8 mouse cellular contexts compared by ENCODE assay signal in the genomic region with DNA sequence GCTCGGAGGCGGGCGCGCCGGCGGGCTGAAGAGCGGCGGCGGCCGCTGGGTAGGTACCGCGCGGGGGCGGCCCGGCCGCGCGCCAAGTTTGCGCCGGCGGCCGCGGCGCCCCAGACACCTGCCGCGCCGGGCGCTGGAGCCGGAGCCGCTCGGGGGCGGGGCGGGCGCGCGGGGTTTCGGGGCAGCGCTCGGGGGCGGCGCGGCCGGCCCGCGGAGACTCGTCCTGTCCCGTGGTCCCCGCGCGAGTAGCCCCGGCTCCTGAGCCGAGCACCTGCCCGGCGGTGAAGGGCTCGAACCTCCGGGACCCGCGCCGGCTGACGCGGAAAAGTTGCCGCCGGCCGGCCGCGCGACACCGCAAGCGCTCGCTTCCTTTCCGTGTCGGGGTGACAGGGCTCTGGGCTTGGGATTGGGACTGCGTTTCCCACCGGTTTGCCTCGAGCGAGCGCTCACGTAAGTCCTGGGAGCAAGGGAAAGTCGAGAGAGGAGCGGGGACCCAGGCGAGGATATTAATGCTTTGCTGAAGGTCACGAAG.
A peak's percentile ranks its signal among the peaks of the same experiment; 100 is the strongest.
DNase-seq lines count a peak whose midpoint lies in the region; ATAC-seq and TF ChIP-seq lines count a peak whose summit lies in the region.

No protein-coding gene starts in this region.

- peak overlapping the region; percentile 67 for H3K9ac ChIP-seq in hindbrain, postnatal 0 days (replicated peaks; ENCODE audit: low read length)

- H3K36me3 ChIP-seq in hindbrain, postnatal 0 days (ENCODE audit: insufficient read depth, low read length) = no peaks in the 10 kb centered on the region

- peak; percentile 9; the same call in 1 of the 2 replicates for ATAC-seq in erythroid progenitor cell, adult 5-6 weeks (replicated peaks; ENCODE audit: low FRiP score, poor library complexity, severe bottlenecking)
- no peak; the same call in 1 of the 2 replicates for ATAC-seq in hindbrain, postnatal 0 days

- no peaks in the 10 kb centered on the region for H3K9me3 ChIP-seq in hindbrain, postnatal 0 days (ENCODE audit: low read length)

- WGBS in hindbrain, postnatal 0 days = under 1% methylated on average over 45 of the region's 82 CpGs

- H3K4me2 ChIP-seq in hindbrain, postnatal 0 days (ENCODE audit: low read depth, low read length) = peak overlapping the region; percentile 91

- no peaks in the 10 kb centered on the region for H3K27me3 ChIP-seq in hindbrain, postnatal 0 days (ENCODE audit: insufficient read depth, low read length)

- no peaks in the 10 kb centered on the region; the same call in 1 of the 2 replicates for H3K4me1 ChIP-seq in hindbrain, postnatal 0 days (ENCODE audit: insufficient read depth, low read length)

- peak; percentile 24 for DNase-seq in gastrocnemius, adult 18-20 months (ENCODE audit: low spot score)
- no peak for DNase-seq in gastrocnemius, postnatal 10 days
- peak; percentile 23 to 47 for DNase-seq in thymus, postnatal 10 days (ENCODE audit: low spot score in 2 of 2)
- DNase-seq in thymus, postnatal 4 days = no peak
- no peak for DNase-seq in hindbrain, postnatal 0 days (ENCODE audit: low spot score)
- DNase-seq in mesoderm, embryonic 11.5 days (ENCODE audit: low read depth, low spot score) = peak; percentile 18
- DNase-seq in urinary bladder, postnatal 14 days (ENCODE audit: low spot score) = peak; percentile 24

- no peak for TF ChIP-seq CTCF in hindbrain, postnatal 0 days (IDR thresholded peaks at IDR 0.05; ENCODE audit: low read depth)

- peak overlapping the region; percentile 84 for H3K4me3 ChIP-seq in hindbrain, postnatal 0 days (ENCODE audit: low read length)

- H3K27ac ChIP-seq in hindbrain, postnatal 0 days = peak overlapping the region; percentile 65; the same call in 1 of the 2 replicates

Comparison
In these comparisons a context has a peak if more than half of its experiments do, and no peak if none do; other contexts are left out.
1. DNase-seq: peak in gastrocnemius, adult 18-20 months (single experiment), thymus, postnatal 10 days (2 of 2), mesoderm, embryonic 11.5 days (single experiment) and urinary bladder, postnatal 14 days (single experiment); none in gastrocnemius, postnatal 10 days (single experiment), thymus, postnatal 4 days (single experiment) and hindbrain, postnatal 0 days (single experiment).